Mouse (Mus musculus) cortical plate, adult 2 months (tissue): ENCODE measurements around the gene Nemp1.

ENCODE experiments used
- CTCF ChIP-seq: fragments of 200-500 bp; IDR thresholded peaks from 2 replicates; pipeline ENCODE4 v1.5.1; 2011; ENCODE audit warnings: mild to moderate bottlenecking, control low read depth, low read length; ENCODE audit not compliant: insufficient read depth; ENCODE audit errors: extremely low read depth
- POLR2A ChIP-seq: fragments of 200-500 bp; IDR thresholded peaks from 2 replicates; pipeline ENCODE4 v1.6.1; 2011; ENCODE audit warnings: mild to moderate bottlenecking, low read length, control low read depth; ENCODE audit not compliant: insufficient read depth; ENCODE audit errors: extremely low read depth

GRCm38 (mm10) chr10:127745886-127746285 lies 79.2 kb downstream of the Nemp1 start:
- no peak for TF ChIP-seq CTCF
- no peak for TF ChIP-seq POLR2A
